Mouse (Mus musculus): ENCODE data around the gene Tmem168.

Tmem168 gene

GRCm38 (mm10) chr6:13586154-13586553 is 21.7 kb downstream of the Tmem168 start:
- no peak for DNase-seq (ENCODE audit: low spot score in 2 of 2)

- no peak for DNase-seq (ENCODE audit: low spot score in 2 of 2)
Measured at GRCm38 (mm10) chr6:13584788-13585187, 23.1 kb downstream of the Tmem168 start.

- DNase-seq (ENCODE audit: low spot score in 2 of 2) = no peak
Measured at GRCm38 (mm10) chr6:13582075-13582474, 25.8 kb downstream of the Tmem168 start.

- DNase-seq (ENCODE audit: low spot score in 2 of 2) = no peak
Measured at GRCm38 (mm10) chr6:13565734-13566133, 42.2 kb downstream of the Tmem168 start.

- DNase-seq (ENCODE audit: low spot score in 2 of 2) = no peak
Measured at GRCm38 (mm10) chr6:13555266-13555665, 52.6 kb downstream of the Tmem168 start.

- no peak for DNase-seq (ENCODE audit: low spot score in 2 of 2)
Measured at GRCm38 (mm10) chr6:13541761-13542160, 66.1 kb downstream of the Tmem168 start.

GRCm38 (mm10) chr6:13537275-13537964 is 70.5 kb downstream of the Tmem168 start:
- DNase-seq (ENCODE audit: low spot score in 2 of 2) = no peak
